Mouse (Mus musculus) bone marrow, adult 2 months (tissue): ENCODE measurements around the gene Ppid.

Source experiments
- CTCF ChIP-seq: fragments of 200-500 bp; IDR thresholded peaks from 2 replicates; pipeline ENCODE4 v1.5.1; 2011; ENCODE audit warnings: low read length, control low read depth; ENCODE audit not compliant: control insufficient read depth, insufficient read depth
- POLR2A ChIP-seq: fragments of 200-500 bp; IDR thresholded peaks from 2 replicates; pipeline ENCODE4 v1.6.1; 2011; ENCODE audit warnings: low read depth, mild to moderate bottlenecking, control low read depth, low read length, borderline replicate concordance; ENCODE audit not compliant: control insufficient read depth

DNA sequence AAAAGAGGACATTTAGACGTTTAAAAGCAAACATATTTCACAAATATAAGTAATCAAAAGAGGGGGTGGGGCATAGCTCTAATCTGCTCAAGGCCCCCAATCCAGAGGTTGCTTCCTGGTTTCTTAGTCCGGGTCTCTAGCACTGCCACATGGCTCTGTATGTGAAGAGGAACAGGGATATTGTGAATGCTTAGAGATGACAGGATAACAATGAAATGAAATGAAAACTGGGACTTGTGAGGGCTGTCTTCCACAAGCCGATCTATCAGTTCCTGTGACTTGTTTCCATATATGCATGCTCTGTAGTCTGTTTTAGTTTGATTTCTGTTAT is 21.8 kb upstream of the Ppid start:
- TF ChIP-seq CTCF, result no peak
- no peak for TF ChIP-seq POLR2A
